Mouse (Mus musculus) liver, embryonic 11.5 days (tissue): ENCODE measurements around the gene Commd7. TPM values are rescaled to one million over a fixed set of nuclear protein-coding genes. Genes with fewer than 3 reads are reported as not detected.

Experiments
- ATAC-seq: fragments of 200-750 bp; cut with Nextera tagmentation; replicated peaks from 2 replicates; pipeline ENCODE4 v1.8.0; 2017; ENCODE audit warnings: moderate number of reproducible peaks, mild to moderate bottlenecking, moderate TSS enrichment, moderate library complexity; ENCODE audit not compliant: low FRiP score
- DNase-seq: peaks from one replicate; pipeline ENCODE4 v3.0.0-alpha.2; 2017; ENCODE audit warnings: low spot score
- H3K27ac ChIP-seq: fragments of 300-500 bp; sonication (generic); 2 replicates; pipeline ENCODE4 v1.5.1; 2014; ENCODE audit warnings: mild to moderate bottlenecking, low read depth, low read length, control low read depth
- H3K27me3 ChIP-seq: fragments of 300-500 bp; sonication (generic); replicated peaks from 2 replicates; pipeline ENCODE4 v1.6.1; 2014; ENCODE audit warnings: low read length, mixed read lengths; ENCODE audit not compliant: control insufficient read depth, insufficient read depth
- H3K36me3 ChIP-seq: fragments of 300-500 bp; sonication (generic); 2 replicates; pipeline ENCODE4 v1.6.1; 2014; ENCODE audit warnings: mild to moderate bottlenecking, low read length, moderate library complexity, mixed read lengths; ENCODE audit not compliant: control insufficient read depth, insufficient read depth
- H3K4me1 ChIP-seq: fragments of 300-500 bp; sonication (generic); replicated peaks from 2 replicates; pipeline ENCODE4 v1.6.1; 2014; ENCODE audit warnings: low read length, mixed read lengths; ENCODE audit not compliant: control insufficient read depth, insufficient read depth
- H3K4me2 ChIP-seq: fragments of 300-500 bp; sonication (generic); 2 replicates; pipeline ENCODE4 v1.6.1; 2014; ENCODE audit warnings: mild to moderate bottlenecking, control low read depth, moderate library complexity
- H3K4me3 ChIP-seq: fragments of 300-500 bp; sonication (generic); 2 replicates; pipeline ENCODE4 v1.5.1; 2014; ENCODE audit warnings: low read depth, low read length, control low read depth
- H3K9ac ChIP-seq: fragments of 300-500 bp; sonication (generic); 2 replicates; pipeline ENCODE4 v1.6.1; 2014; ENCODE audit warnings: low read depth, low read length, control low read depth
- H3K9me3 ChIP-seq: fragments of 300-500 bp; sonication (generic); 2 replicates; pipeline ENCODE4 v1.6.1; 2016; ENCODE audit warnings: low read length, inconsistent platforms, mixed read lengths; ENCODE audit not compliant: control insufficient read depth
- WGBS: fragments of 180-500 bp; shearing (Covaris S2); extraction: QIAGEN DNeasy Blood & Tissue Kit; methylation state at CpG from one replicate; pipeline ENCODE4 v1.1.7; 2014; 5-methylcytosine and 5-hydroxymethylcytosine counted together
- polyA plus RNA-seq: library from polyadenylated mRNA; unstranded; fragments of >200 nt; fragmentation: Nextera tagmentation; extraction: Ambion mirVana; gene quantifications from 2 replicates; pipeline ENCODE4 v1.2.1, GENCODE M21; 2014

The Commd7 gene
- polyA plus RNA-seq, 1 experiment from 2014 or later = 65.1 TPM

- peak; percentile 76 for ATAC-seq
- Histone ChIP-seq H3K27me3 (no peaks in the 10 kb centered on the region), H3K36me3 (no peaks in the 10 kb centered on the region), H3K4me3 (no peak overlapping the region), H3K27ac (peak overlapping the region; percentile 40; the same call in 1 of the 2 replicates), H3K4me2 (no peak overlapping the region), H3K9ac (peak overlapping the region; percentile 23; the same call in 1 of the 2 replicates), H3K4me1 (peaks cover 47% of the 10 kb centered on the region), H3K9me3 (no peaks in the 10 kb centered on the region)
- DNase-seq = no peak
- WGBS = 50% methylated on average over 4 of the region's 4 CpGs
Measured at GRCm38 (mm10) chr2:153577122-153577521, 55.5 kb downstream of the Commd7 start.

DNA sequence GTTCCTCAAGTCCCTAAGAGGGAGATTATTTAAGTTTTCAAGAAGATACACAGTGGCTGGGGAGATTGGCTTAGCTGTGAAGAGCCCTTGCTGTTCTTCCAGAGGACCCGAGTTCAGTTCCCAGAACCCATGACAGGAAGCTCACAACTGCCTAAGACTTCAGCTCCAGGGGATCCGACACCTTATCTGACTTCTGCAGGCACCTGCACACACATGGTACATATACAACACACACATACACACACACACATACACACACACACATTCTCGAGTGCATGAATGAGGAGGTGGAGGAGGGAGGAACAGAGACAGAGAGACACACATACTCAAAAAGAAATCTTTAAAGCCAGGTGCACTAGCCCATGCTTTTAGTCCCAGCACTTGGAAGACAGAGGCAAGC, 56.4 kb downstream of the Commd7 start:
- peaks cover 47% of the 10 kb centered on the region for H3K4me1 ChIP-seq
- H3K9ac ChIP-seq = no peak overlapping the region; the same call in 1 of the 2 replicates
- no peak for DNase-seq
- 38% methylated on average over 3 of the region's 3 CpGs for whole genome bisulfite sequencing
- peak overlapping the region; percentile 76 for H3K27ac ChIP-seq
- H3K4me2 ChIP-seq = 0 out of 2 replicates have a peak overlapping the region, but pooled peaks have one; percentile 9
- peak; percentile 69 for ATAC-seq
- H3K27me3 ChIP-seq = no peaks in the 10 kb centered on the region
- H3K36me3 ChIP-seq = no peaks in the 10 kb centered on the region
- H3K9me3 ChIP-seq = no peaks in the 10 kb centered on the region
- no peak overlapping the region for H3K4me3 ChIP-seq

DNA sequence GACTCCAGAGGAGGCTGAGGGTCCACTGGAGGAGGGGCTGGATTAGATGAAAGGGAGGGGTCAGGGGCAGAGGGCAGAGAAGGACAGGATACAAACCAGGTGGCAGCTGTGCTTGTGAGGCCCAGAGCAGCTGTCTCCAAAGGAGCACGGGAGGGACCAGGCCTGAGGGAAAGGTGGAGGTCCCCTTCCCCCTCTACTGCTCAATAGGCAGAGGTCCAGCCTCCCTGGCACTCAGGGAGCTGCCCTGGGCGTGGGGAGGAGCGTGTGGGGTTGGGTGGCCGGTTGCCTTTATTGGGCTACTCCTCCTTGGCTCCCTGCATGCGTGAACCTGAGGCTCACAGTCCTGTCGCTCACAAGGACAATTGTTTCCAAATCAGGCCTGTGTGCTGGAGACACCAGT, 57.0 kb downstream of the Commd7 start:
- H3K36me3 ChIP-seq = no peaks in the 10 kb centered on the region
- H3K4me1 ChIP-seq = peaks cover 45% of the 10 kb centered on the region
- no peak overlapping the region for H3K4me2 ChIP-seq
- no peaks in the 10 kb centered on the region for H3K9me3 ChIP-seq
- DNase-seq (no peak), ATAC-seq (0 out of 2 replicates have a peak, but pooled peaks have one; percentile 7)
- 57% methylated on average over 6 of the region's 6 CpGs for WGBS
- peak overlapping the region; percentile 76 for H3K27ac ChIP-seq
- no peaks in the 10 kb centered on the region for H3K27me3 ChIP-seq
- H3K4me3 ChIP-seq = no peak overlapping the region
- no peak overlapping the region; the same call in 1 of the 2 replicates for H3K9ac ChIP-seq

DNA sequence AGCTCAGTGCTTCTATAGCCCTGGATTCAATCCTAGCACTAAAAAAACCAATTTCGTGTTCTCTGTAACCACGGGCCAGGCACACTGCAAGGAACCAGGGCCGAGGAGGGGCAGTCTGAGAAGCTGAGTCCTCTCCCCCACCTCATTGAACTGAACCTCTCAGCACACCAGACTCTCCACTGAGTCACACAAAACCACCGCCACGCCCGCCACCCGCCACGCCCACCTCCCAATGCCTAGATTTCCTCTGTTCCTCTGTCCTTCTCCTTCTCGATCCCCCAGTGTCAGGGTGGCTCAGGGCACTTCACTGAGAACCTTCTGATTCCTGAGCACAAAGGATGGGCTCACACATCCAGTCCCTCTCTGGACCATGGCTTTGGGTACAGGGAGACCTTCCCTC, 59.5 kb downstream of the Commd7 start:
- Histone ChIP-seq H3K27ac (no peak overlapping the region), H3K4me3 (no peak overlapping the region)
- no peak for ATAC-seq

GRCm38 (mm10) chr2:153568541-153568940, 64.0 kb downstream of the Commd7 start:
- Histone ChIP-seq H3K36me3 (no peaks in the 10 kb centered on the region), H3K9me3 (no peaks in the 10 kb centered on the region), H3K27me3 (no peaks in the 10 kb centered on the region), H3K27ac (peak overlapping the region; percentile 95), H3K9ac (peak overlapping the region; percentile 64), H3K4me3 (no peak overlapping the region), H3K4me1 (peaks cover 48% of the 10 kb centered on the region), H3K4me2 (peak overlapping the region; percentile 49)
- peak; percentile 95 for ATAC-seq
- no peak for DNase-seq
- WGBS = 56% methylated on average over 6 of the region's 6 CpGs

More for the DNA sequence above, 59.5 kb downstream of the Commd7 start:
- no peaks in the 10 kb centered on the region for H3K27me3 ChIP-seq
- H3K4me1 ChIP-seq = peaks cover 60% of the 10 kb centered on the region
- no peaks in the 10 kb centered on the region for H3K9me3 ChIP-seq
- H3K9ac ChIP-seq = no peak overlapping the region
- 51% methylated on average over 9 of the region's 9 CpGs for WGBS
- H3K4me2 ChIP-seq = no peak overlapping the region
- H3K36me3 ChIP-seq = no peaks in the 10 kb centered on the region
- DNase-seq = no peak

GRCm38 (mm10) chr2:153568013-153568412, 64.6 kb downstream of the Commd7 start:
- H3K4me3 ChIP-seq = no peak overlapping the region
- no peaks in the 10 kb centered on the region for H3K9me3 ChIP-seq
- peaks cover 42% of the 10 kb centered on the region for H3K4me1 ChIP-seq
- no peak overlapping the region for H3K9ac ChIP-seq
- H3K36me3 ChIP-seq = no peaks in the 10 kb centered on the region
- H3K27ac ChIP-seq = peak overlapping the region; percentile 62; the same call in 1 of the 2 replicates
- WGBS = 33% methylated on average over 4 of the region's 4 CpGs
- no peaks in the 10 kb centered on the region for H3K27me3 ChIP-seq
- ATAC-seq = peak; percentile 51
- DNase-seq = no peak
- peak overlapping the region; percentile 42 for H3K4me2 ChIP-seq

Other genes with a start within 250 kb of the Commd7 start
- gene 4930404H24Rik, start 140.0 kb downstream of the Commd7 start, polyA plus RNA-seq = not detected in 2 replicates
- 14.1 and 15.8 TPM in 2 replicates for gene Nol4l, start 102.8 kb downstream of the Commd7 start, polyA plus RNA-seq
- gene Dnmt3b, start 16.7 kb upstream of the Commd7 start, polyA plus RNA-seq = 27.2 and 27.8 TPM in 2 replicates
- gene Dnmt3c, start 63.9 kb upstream of the Commd7 start, polyA plus RNA-seq = 0.49 and 0.77 TPM in 2 replicates
- 235 and 274 TPM in 2 replicates for gene Mapre1, start 108.5 kb upstream of the Commd7 start, polyA plus RNA-seq
- gene Efcab8, start 147.2 kb upstream of the Commd7 start, polyA plus RNA-seq = 0.07 TPM in 1 of 2 replicates, not detected in the other
- gene Sun5, start 238.3 kb upstream of the Commd7 start, polyA plus RNA-seq = not detected in 2 replicates
- gene Bpifb2, start 242.3 kb upstream of the Commd7 start, polyA plus RNA-seq = not detected in 2 replicates